Mouse (Mus musculus) liver, embryonic 11.5 days (tissue): ENCODE measurements at regions not wholly inside any gene's neighbourhood (a gene's known extent, or its start where the extent isn't known, plus 50 kb on each side); places are given as distances from the start of the nearest gene placed in this dataset.

Experiments
- ATAC-seq: fragments of 200-750 bp; cut with Nextera tagmentation; replicated peaks from 2 replicates; pipeline ENCODE4 v1.8.0; 2017; ENCODE audit warnings: moderate number of reproducible peaks, mild to moderate bottlenecking, moderate TSS enrichment, moderate library complexity; ENCODE audit not compliant: low FRiP score
- DNase-seq: peaks from one replicate; pipeline ENCODE4 v3.0.0-alpha.2; 2017; ENCODE audit warnings: low spot score
- H3K27ac ChIP-seq: fragments of 300-500 bp; sonication (generic); 2 replicates; pipeline ENCODE4 v1.5.1; 2014; ENCODE audit warnings: mild to moderate bottlenecking, low read depth, low read length, control low read depth
- H3K27me3 ChIP-seq: fragments of 300-500 bp; sonication (generic); replicated peaks from 2 replicates; pipeline ENCODE4 v1.6.1; 2014; ENCODE audit warnings: low read length, mixed read lengths; ENCODE audit not compliant: control insufficient read depth, insufficient read depth
- H3K36me3 ChIP-seq: fragments of 300-500 bp; sonication (generic); 2 replicates; pipeline ENCODE4 v1.6.1; 2014; ENCODE audit warnings: mild to moderate bottlenecking, low read length, moderate library complexity, mixed read lengths; ENCODE audit not compliant: control insufficient read depth, insufficient read depth
- H3K4me1 ChIP-seq: fragments of 300-500 bp; sonication (generic); replicated peaks from 2 replicates; pipeline ENCODE4 v1.6.1; 2014; ENCODE audit warnings: low read length, mixed read lengths; ENCODE audit not compliant: control insufficient read depth, insufficient read depth
- H3K4me2 ChIP-seq: fragments of 300-500 bp; sonication (generic); 2 replicates; pipeline ENCODE4 v1.6.1; 2014; ENCODE audit warnings: mild to moderate bottlenecking, control low read depth, moderate library complexity
- H3K4me3 ChIP-seq: fragments of 300-500 bp; sonication (generic); 2 replicates; pipeline ENCODE4 v1.5.1; 2014; ENCODE audit warnings: low read depth, low read length, control low read depth
- H3K9ac ChIP-seq: fragments of 300-500 bp; sonication (generic); 2 replicates; pipeline ENCODE4 v1.6.1; 2014; ENCODE audit warnings: low read depth, low read length, control low read depth
- H3K9me3 ChIP-seq: fragments of 300-500 bp; sonication (generic); 2 replicates; pipeline ENCODE4 v1.6.1; 2016; ENCODE audit warnings: low read length, inconsistent platforms, mixed read lengths; ENCODE audit not compliant: control insufficient read depth
- WGBS: fragments of 180-500 bp; shearing (Covaris S2); extraction: QIAGEN DNeasy Blood & Tissue Kit; methylation state at CpG from one replicate; pipeline ENCODE4 v1.1.7; 2014; 5-methylcytosine and 5-hydroxymethylcytosine counted together

DNA sequence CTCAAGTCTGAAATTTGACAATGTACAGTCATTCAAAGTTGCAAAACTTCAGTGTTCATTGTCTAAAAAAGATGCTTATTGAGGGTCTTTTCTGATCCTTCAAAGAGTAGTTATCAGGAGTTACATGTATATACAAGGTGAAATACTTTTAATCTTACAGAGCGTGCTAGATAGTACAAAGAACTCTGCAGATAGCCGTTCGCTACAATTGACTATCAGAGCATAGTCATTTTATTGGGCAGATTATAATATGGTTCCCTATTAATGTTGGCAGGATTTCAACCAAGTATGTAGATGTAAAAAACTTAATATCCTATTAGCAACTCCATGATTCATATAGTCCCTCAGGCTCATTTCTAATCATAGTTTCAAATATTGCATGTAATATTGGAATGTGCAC, 1114.7 kb upstream of the Cited2 start:
- no peak overlapping the region for H3K9ac ChIP-seq
- H3K27ac ChIP-seq, result no peak overlapping the region
- H3K4me1 ChIP-seq, result no peaks in the 10 kb centered on the region
- no peaks in the 10 kb centered on the region for H3K36me3 ChIP-seq
- no peak overlapping the region for H3K4me3 ChIP-seq
- no peaks in the 10 kb centered on the region for H3K9me3 ChIP-seq
- DNase-seq (no peak), ATAC-seq (no peak)
- 86% methylated on average over 3 of the region's 3 CpGs for WGBS
- H3K4me2 ChIP-seq, result no peak overlapping the region
- H3K27me3 ChIP-seq, result no peaks in the 10 kb centered on the region

DNA sequence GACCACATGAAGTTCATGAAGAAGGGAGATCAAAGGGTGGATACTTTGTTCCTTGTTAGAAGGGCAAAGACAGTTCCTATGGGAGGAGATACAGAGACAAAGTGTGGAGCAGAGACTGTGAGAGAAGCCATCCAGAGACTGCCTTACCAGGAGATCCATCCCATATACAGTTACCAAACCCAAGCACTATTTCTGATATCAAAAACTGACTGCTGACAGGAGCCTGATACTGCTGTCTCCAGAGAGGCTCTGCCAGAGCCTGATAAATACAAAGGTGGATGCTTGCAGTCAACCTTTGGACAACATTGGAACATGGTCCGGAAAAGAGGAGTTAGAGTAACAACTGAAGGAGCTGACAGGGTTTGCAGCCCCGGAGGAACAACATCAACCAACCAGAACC, 1104.3 kb upstream of the Cited2 start:
- H3K9ac ChIP-seq, result no peak overlapping the region
- 88% methylated on average over 2 of the region's 2 CpGs for WGBS
- no peak overlapping the region for H3K27ac ChIP-seq
- H3K4me3 ChIP-seq, result no peak overlapping the region
- no peak overlapping the region for H3K4me2 ChIP-seq
- DNase-seq (no peak), ATAC-seq (no peak)
- no peaks in the 10 kb centered on the region for H3K9me3 ChIP-seq
- no peaks in the 10 kb centered on the region for H3K4me1 ChIP-seq
- no peaks in the 10 kb centered on the region for H3K36me3 ChIP-seq
- no peaks in the 10 kb centered on the region for H3K27me3 ChIP-seq

DNA sequence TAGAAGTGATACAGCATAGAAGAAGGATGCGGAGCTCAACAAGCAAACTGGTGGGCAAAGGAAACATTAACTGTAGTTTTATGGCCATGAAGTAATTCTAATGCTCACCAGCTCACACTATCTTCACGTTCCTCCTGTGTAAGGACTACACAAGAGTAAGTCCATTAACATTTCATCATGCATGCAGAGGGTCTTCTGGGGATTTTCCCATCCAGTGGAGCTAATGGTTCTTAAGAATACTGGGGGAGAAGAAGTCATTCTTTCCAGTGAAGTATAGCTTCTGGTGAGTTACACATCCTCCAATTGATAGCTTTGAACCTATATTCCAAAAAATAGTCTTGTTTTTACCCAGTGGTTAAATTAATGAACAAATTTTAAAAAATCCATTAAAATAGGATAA, 1103.4 kb upstream of the Cited2 start:
- Histone ChIP-seq H3K9me3 (no peaks in the 10 kb centered on the region), H3K9ac (no peak overlapping the region), H3K36me3 (no peaks in the 10 kb centered on the region), H3K4me3 (no peak overlapping the region), H3K27me3 (no peaks in the 10 kb centered on the region), H3K4me2 (no peak overlapping the region), H3K4me1 (no peaks in the 10 kb centered on the region), H3K27ac (no peak overlapping the region)
- ATAC-seq (no peak), DNase-seq (no peak)
- WGBS, result 80% methylated on average over 2 of the region's 2 CpGs

DNA sequence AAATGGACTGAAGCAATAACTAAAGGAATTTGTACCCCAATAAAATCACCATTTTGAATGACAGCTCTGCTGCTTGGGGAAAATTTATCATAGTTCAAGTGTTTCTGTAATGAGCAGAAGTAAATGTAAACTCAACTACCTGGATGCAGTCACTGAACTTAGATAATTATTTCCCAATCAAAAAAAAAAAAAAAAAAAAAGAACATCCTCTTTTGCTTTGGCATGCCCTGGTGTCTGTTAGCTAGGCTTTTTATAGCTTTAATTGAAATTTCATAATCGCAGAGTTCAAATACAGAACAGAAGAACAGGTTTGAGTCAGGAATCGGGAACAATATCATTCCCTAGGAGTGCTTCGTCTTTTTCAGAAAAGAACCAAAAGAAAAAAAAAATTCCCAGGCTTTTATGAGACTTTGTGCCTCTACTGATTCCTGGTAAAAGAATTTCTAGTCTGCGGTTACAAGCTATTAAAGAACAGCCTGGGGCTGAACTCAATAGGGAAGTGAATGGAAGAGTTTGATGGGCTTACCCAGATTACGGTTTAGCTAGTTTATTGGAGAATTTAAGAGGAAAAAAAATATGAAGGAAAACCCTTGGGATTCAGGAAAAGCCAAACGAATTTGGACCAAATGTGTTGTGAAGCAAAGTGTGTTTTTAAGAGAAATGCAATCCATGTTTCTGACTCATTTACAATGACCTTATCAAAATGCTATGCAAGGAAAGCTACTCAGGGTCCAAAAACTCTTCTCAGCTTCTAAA, 1102.0 kb upstream of the Cited2 start:
- H3K27ac ChIP-seq, result no peak overlapping the region
- H3K4me1 ChIP-seq, result no peaks in the 10 kb centered on the region
- H3K36me3 ChIP-seq, result no peaks in the 10 kb centered on the region
- 75% methylated on average over 6 of the region's 6 CpGs for WGBS
- H3K4me2 ChIP-seq, result no peak overlapping the region
- H3K4me3 ChIP-seq, result no peak overlapping the region
- H3K9ac ChIP-seq, result no peak overlapping the region
- no peaks in the 10 kb centered on the region for H3K27me3 ChIP-seq
- no peaks in the 10 kb centered on the region for H3K9me3 ChIP-seq
- ATAC-seq, result no peak
- DNase-seq, result no peak

DNA sequence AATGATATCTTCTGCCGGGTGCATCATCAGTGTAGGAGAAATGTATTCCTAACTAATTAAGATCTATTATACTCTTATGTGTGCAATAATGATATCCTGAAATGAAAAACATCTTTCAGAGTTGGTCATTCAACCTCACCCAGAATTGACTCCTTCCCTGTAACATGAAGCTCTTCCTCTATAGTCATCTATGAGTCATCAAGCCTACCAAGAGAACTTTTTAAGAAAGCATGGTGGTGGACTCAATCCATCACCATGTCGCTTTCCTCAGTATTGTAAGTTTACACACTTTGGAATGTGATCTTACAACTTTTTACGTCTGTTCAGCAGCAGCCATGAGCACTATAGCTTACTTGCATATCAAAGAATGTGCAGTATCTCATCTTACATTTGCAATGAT, 1100.2 kb upstream of the Cited2 start:
- Histone ChIP-seq H3K27me3 (no peaks in the 10 kb centered on the region), H3K36me3 (no peaks in the 10 kb centered on the region), H3K9ac (no peak overlapping the region), H3K9me3 (no peaks in the 10 kb centered on the region), H3K4me2 (no peak overlapping the region), H3K27ac (no peak overlapping the region), H3K4me3 (no peak overlapping the region), H3K4me1 (no peaks in the 10 kb centered on the region)
- ATAC-seq, result no peak
- no peak for DNase-seq
- 81% methylated on average over 3 of the region's 3 CpGs for WGBS

DNA sequence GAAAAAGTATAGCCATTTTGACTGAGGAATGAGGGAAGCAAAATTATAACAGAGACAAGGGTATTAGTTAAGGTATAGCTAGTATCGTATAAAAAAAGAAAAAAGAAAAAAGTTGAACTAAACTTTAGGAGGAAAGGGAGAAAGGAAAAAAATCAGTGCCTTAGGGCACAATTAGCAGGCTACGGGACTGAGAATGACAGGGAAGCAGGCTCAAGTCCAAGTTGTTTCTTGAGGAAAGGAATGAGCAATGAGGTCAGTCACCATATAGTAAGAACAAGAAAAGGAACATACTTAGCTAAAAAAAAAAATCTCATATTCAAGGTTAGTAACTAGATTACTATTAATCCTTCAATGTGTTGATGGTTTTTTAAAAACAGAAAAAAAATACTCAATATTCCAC, 1089.8 kb upstream of the Cited2 start:
- Histone ChIP-seq H3K36me3 (no peaks in the 10 kb centered on the region), H3K4me3 (no peak overlapping the region), H3K4me1 (no peaks in the 10 kb centered on the region), H3K4me2 (no peak overlapping the region), H3K9ac (no peak overlapping the region), H3K9me3 (no peaks in the 10 kb centered on the region), H3K27ac (no peak overlapping the region), H3K27me3 (no peaks in the 10 kb centered on the region)
- ATAC-seq (no peak), DNase-seq (no peak)
- WGBS, result 81% methylated on average over 2 of the region's 2 CpGs

DNA sequence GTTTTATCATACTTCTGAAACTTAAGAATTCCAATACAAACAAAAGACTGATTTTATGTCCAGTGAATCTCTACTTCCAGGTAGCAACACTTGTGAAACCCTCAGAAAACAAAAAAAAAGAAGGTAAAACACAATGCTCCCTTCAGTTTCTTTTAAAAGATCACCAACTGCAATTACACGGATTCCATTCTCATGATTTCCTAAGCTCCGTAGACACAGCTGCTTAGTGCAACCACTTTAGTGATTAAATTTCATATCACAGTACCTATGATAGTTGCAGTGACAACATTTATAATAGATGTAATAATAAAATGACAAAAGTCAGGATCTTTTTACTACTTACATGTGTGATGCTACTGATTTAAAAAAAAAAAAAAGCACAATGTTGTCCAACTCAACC, 1087.6 kb upstream of the Cited2 start:
- ATAC-seq, result no peak
- no peaks in the 10 kb centered on the region for H3K36me3 ChIP-seq
- H3K27me3 ChIP-seq, result no peaks in the 10 kb centered on the region
- H3K4me3 ChIP-seq, result no peak overlapping the region
- 86% methylated on average over 2 of the region's 2 CpGs for WGBS
- no peaks in the 10 kb centered on the region for H3K4me1 ChIP-seq
- no peak overlapping the region for H3K9ac ChIP-seq
- no peaks in the 10 kb centered on the region for H3K9me3 ChIP-seq
- H3K4me2 ChIP-seq, result no peak overlapping the region
- H3K27ac ChIP-seq, result no peak overlapping the region
- DNase-seq, result no peak

DNA sequence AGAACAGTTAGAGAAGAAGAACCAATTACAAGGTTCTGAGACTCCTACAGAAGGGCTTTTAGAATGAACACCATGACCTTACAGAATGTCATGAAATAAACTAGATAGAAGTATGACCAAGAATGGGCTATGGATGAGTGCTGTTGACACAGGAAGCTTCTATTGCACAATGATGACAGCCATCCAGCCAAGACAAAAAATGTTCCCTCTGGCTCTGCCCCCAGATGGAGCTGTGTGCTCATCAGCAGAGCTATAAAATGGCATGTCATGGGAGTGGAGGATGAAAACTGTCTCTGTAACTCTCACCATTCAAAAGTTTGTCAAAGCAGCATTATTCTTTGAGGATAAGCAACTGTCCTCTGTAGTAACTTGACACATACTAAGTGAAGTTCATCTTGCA, 1086.0 kb upstream of the Cited2 start:
- DNase-seq (no peak), ATAC-seq (0 out of 2 replicates have a peak, but pooled peaks have one; percentile 54)

DNA sequence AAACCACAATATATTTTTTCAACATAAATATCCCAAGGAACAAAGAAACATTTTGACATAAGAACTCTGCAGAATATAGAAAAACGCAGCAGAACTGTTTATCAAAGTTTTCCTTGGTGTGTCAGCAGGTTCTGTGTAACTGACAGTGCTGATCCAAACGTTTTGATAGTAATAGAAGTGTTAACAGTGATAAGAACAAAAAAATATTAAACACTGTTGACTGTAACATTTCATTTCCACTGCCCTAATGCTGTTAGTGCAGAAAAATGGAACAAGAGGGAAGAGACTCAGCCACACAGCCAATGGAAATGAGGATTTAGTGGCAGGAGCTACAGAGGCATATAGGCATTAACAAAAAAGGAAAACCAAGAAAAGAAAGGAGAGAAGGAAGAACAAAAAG, 1084.9 kb upstream of the Cited2 start:
- Histone ChIP-seq H3K4me2 (no peak overlapping the region), H3K27ac (no peak overlapping the region), H3K27me3 (no peaks in the 10 kb centered on the region), H3K9ac (no peak overlapping the region), H3K4me1 (no peaks in the 10 kb centered on the region), H3K4me3 (no peak overlapping the region), H3K9me3 (no peaks in the 10 kb centered on the region), H3K36me3 (no peaks in the 10 kb centered on the region)
- WGBS, result 24% methylated on average over 2 of the region's 2 CpGs
- peak; percentile 51; the same call in 1 of the 2 replicates for ATAC-seq
- no peak for DNase-seq

More for the DNA sequence above, 1086.0 kb upstream of the Cited2 start:
- Histone ChIP-seq H3K4me2 (no peak overlapping the region), H3K9me3 (no peaks in the 10 kb centered on the region), H3K27me3 (no peaks in the 10 kb centered on the region), H3K9ac (no peak overlapping the region), H3K4me3 (no peak overlapping the region), H3K27ac (no peak overlapping the region), H3K36me3 (no peaks in the 10 kb centered on the region), H3K4me1 (no peaks in the 10 kb centered on the region)
